Mouse (Mus musculus): ENCODE measurements around the gene Lrrc75b.

GRCm38 (mm10) chr10:75530322-75530721 lies 29.8 kb downstream of the Lrrc75b start:
- TF ChIP-seq CTCF (IDR thresholded peaks at IDR 0.05 in 2 of 3, conservative IDR thresholded peaks at IDR 0.05 in 1 of 3; ENCODE audit: control insufficient read depth in 1 of 3, insufficient read depth in 1 of 3, low read depth in 2 of 3, low read length in 3 of 3, poor library complexity in 1 of 3, severe bottlenecking in 1 of 3) (no peak), GATA1 (IDR thresholded peaks at IDR 0.05; ENCODE audit: low read depth, low read length) (no peak), POLR2A (IDR thresholded peaks at IDR 0.05; ENCODE audit: control insufficient read depth in 1 of 2, insufficient read depth in 1 of 2, low read depth in 1 of 2, low read length in 2 of 2, poor library complexity in 1 of 2) (0 out of 4 replicates have a peak, but pooled peaks of 1 of the 2 experiments have one; percentile 6), ZKSCAN1 (IDR thresholded peaks at IDR 0.05; ENCODE audit: low read depth, low read length) (no peak), JUND (IDR thresholded peaks at IDR 0.05; ENCODE audit: low read depth, low read length) (no peak), USF1 (IDR thresholded peaks at IDR 0.05; ENCODE audit: low read depth, low read length) (no peak), MAZ (IDR thresholded peaks at IDR 0.05; ENCODE audit: low read depth, low read length) (no peak), POLR2AphosphoS2 (IDR thresholded peaks at IDR 0.05; ENCODE audit: low read length) (no peak), TAL1 (IDR thresholded peaks at IDR 0.05; ENCODE audit: low read length) (no peak), CHD2 (IDR thresholded peaks at IDR 0.05; ENCODE audit: low read length) (no peak), MAFK (IDR thresholded peaks at IDR 0.05; ENCODE audit: borderline replicate concordance, low read depth, low read length) (no peak), UBTF (IDR thresholded peaks at IDR 0.05; ENCODE audit: borderline replicate concordance, insufficient read depth, low read depth, low read length) (no peak), SMC3 (IDR thresholded peaks at IDR 0.05; ENCODE audit: low read depth, low read length) (no peak), GABPA (IDR thresholded peaks at IDR 0.05; ENCODE audit: low read depth, low read length) (no peak)
